Mouse (Mus musculus) thymus, adult 2 months (tissue): Measurements from ENCODE around the gene Tead3. TPM values are rescaled to one million over a fixed set of nuclear protein-coding genes. Genes with fewer than 3 reads are reported as not detected.
A peak's percentile ranks its signal among the peaks of the same experiment; 100 is the strongest.

Experiments used
- DNase-seq: peaks from one replicate; pipeline ENCODE4 v3.0.0; 2021
- H3K27ac ChIP-seq: fragments of 200-500 bp; 2 replicates; pipeline ENCODE4 v1.5.1; 2012; ENCODE audit warnings: low read length, control low read depth; ENCODE audit not compliant: control insufficient read depth, insufficient read depth
- H3K27me3 ChIP-seq: fragments of 200-500 bp; 2 replicates; pipeline ENCODE4 v1.6.1; 2012; ENCODE audit warnings: mild to moderate bottlenecking, low read length, moderate library complexity, mixed read lengths; ENCODE audit not compliant: control insufficient read depth, insufficient read depth
- H3K36me3 ChIP-seq: fragments of 200-500 bp; 2 replicates; pipeline ENCODE4 v1.6.1; 2012; ENCODE audit warnings: mild to moderate bottlenecking, low read length, moderate library complexity; ENCODE audit not compliant: control insufficient read depth, insufficient read depth
- H3K4me1 ChIP-seq: fragments of 200-500 bp; replicated peaks from 2 replicates; pipeline ENCODE4 v1.6.1; 2012; ENCODE audit warnings: low read length; ENCODE audit not compliant: control insufficient read depth, insufficient read depth
- H3K4me3 ChIP-seq: fragments of 200-500 bp; 2 replicates; pipeline ENCODE4 v1.5.1; 2012; ENCODE audit warnings: mild to moderate bottlenecking, low read length, control low read depth, moderate library complexity; ENCODE audit not compliant: control insufficient read depth, insufficient read depth
- CTCF ChIP-seq: fragments of 200-500 bp; IDR thresholded peaks from 2 replicates; pipeline ENCODE4 v1.5.1; 2012; ENCODE audit warnings: mild to moderate bottlenecking, control low read depth, low read length, moderate library complexity, borderline replicate concordance; ENCODE audit not compliant: control insufficient read depth, poor library complexity, insufficient read depth; ENCODE audit errors: extremely low read depth
- POLR2A ChIP-seq: fragments of 200-500 bp; IDR thresholded peaks from 2 replicates; pipeline ENCODE4 v1.6.1; 2012; ENCODE audit warnings: mild to moderate bottlenecking, low read length, control low read depth, moderate library complexity; ENCODE audit not compliant: control insufficient read depth, poor library complexity, insufficient read depth; ENCODE audit errors: extremely low read depth
- WGBS: fragments of 180-500 bp; shearing (Covaris S2); methylation state at CpG from one replicate; pipeline ENCODE4 v1.1.7; 2018; 5-methylcytosine and 5-hydroxymethylcytosine counted together
- polyA plus RNA-seq: library from polyadenylated mRNA; depleted of rRNA; stranded (reverse); fragments of >200 nt; gene quantifications from 2 replicates; pipeline ENCODE4 v1.2.3, GENCODE M21; 2012

The Tead3 gene
- polyA plus RNA-seq, 1 experiment: 11.6 TPM

GRCm38 (mm10) chr17:28313212-28313879, 37.3 kb downstream of the Tead3 start, which contains the start of gene Fance:
Fance (plus strand) TSS chr17:28313519.
- under 1% methylated on average over 69 of the region's 69 CpGs for WGBS
- DNase-seq: peak; percentile 95
- Histone ChIP-seq H3K4me1 (peaks cover 22% of the 10 kb centered on the region), H3K27me3 (no peaks in the 10 kb centered on the region), H3K36me3 (0 out of 2 replicates have a peak, but pooled peaks cover 5% of the 10 kb centered on the region), H3K27ac (no peak within 1 kb of the TSS), H3K4me3 (peak within 1 kb of the TSS; percentile 91)
- TF ChIP-seq POLR2A (peak; percentile 64; the same call in 1 of the 2 replicates), CTCF (peak; percentile 16; the same call in 1 of the 2 replicates)

- Histone ChIP-seq H3K36me3 (no peaks in the 10 kb centered on the region), H3K4me3 (peak overlapping the region; percentile 33), H3K27me3 (no peaks in the 10 kb centered on the region), H3K4me1 (peaks cover 28% of the 10 kb centered on the region), H3K27ac (no peak overlapping the region)
- DNase-seq: peak; percentile 42
- TF ChIP-seq CTCF: no peak
- no peak for TF ChIP-seq POLR2A
- 22% methylated on average over 17 of the region's 17 CpGs for WGBS
These were observed 38.1 kb downstream of the Tead3 start for GRCm38 (mm10) chr17:28312232-28313211.

- peaks cover 28% of the 10 kb centered on the region for H3K4me1 ChIP-seq
- H3K27ac ChIP-seq: peak overlapping the region; percentile 0; the same call in 1 of the 2 replicates
- TF ChIP-seq POLR2A (no peak), CTCF (no peak)
- no peaks in the 10 kb centered on the region for H3K36me3 ChIP-seq
- WGBS: 51% methylated on average over 5 of the region's 5 CpGs
- no peak for DNase-seq
- H3K4me3 ChIP-seq: no peak overlapping the region
- no peaks in the 10 kb centered on the region for H3K27me3 ChIP-seq
These were observed 39.1 kb downstream of the Tead3 start for GRCm38 (mm10) chr17:28311366-28312132.

- 92% methylated on average over 3 of the region's 3 CpGs for WGBS
- H3K27ac ChIP-seq: no peak overlapping the region
- TF ChIP-seq POLR2A: no peak
- TF ChIP-seq CTCF: no peak
- H3K27me3 ChIP-seq: no peaks in the 10 kb centered on the region
- H3K4me1 ChIP-seq: peaks cover 28% of the 10 kb centered on the region
- H3K4me3 ChIP-seq: no peak overlapping the region
- no peaks in the 10 kb centered on the region for H3K36me3 ChIP-seq
- DNase-seq: no peak
These were observed 39.8 kb downstream of the Tead3 start for GRCm38 (mm10) chr17:28310831-28311230.

GRCm38 (mm10) chr17:28308297-28309195, 42.1 kb downstream of the Tead3 start:
- no peak overlapping the region for H3K4me3 ChIP-seq
- no peaks in the 10 kb centered on the region for H3K27me3 ChIP-seq
- H3K4me1 ChIP-seq: peaks cover 21% of the 10 kb centered on the region
- peak; percentile 91 for DNase-seq
- 9% methylated on average over 18 of the region's 18 CpGs for WGBS
- H3K27ac ChIP-seq: no peak overlapping the region
- no peaks in the 10 kb centered on the region for H3K36me3 ChIP-seq
- TF ChIP-seq POLR2A (no peak), CTCF (no peak)

GRCm38 (mm10) chr17:28305172-28305571, 45.4 kb downstream of the Tead3 start:
- peaks cover 18% of the 10 kb centered on the region for H3K4me1 ChIP-seq
- no peak for DNase-seq
- TF ChIP-seq CTCF (no peak), POLR2A (no peak)
- H3K27ac ChIP-seq: no peak overlapping the region
- no peak overlapping the region for H3K4me3 ChIP-seq
- 93% methylated on average over 10 of the region's 10 CpGs for WGBS
- no peaks in the 10 kb centered on the region for H3K27me3 ChIP-seq
- H3K36me3 ChIP-seq: no peaks in the 10 kb centered on the region
